Mouse (Mus musculus): ENCODE data around the gene Mybph. TPM values are rescaled to one million over a fixed set of nuclear protein-coding genes. Genes with fewer than 3 reads are reported as not detected.

The Mybph gene
- polyA plus RNA-seq, 1 experiment from 2014 or later = 0.27 TPM

DNA sequence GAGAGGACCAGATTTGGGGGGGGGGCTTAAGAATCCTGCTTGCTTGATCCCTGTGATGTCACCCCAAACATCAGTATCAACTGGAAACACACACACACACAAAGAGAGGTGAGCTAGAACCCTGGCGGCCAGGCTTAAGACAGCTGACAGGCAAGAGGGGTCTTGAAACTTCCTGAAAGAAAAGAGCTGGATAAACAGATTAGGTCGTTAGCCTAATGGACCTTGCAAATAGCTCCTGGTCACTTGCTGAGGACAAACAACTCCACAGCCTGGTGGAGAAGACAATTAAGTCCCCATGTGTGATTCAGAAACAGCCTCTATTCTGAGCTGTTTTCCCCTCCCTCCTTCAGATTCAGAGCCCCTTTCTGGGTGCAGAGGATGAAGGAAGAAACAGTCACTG, 18.4 kb downstream of the Mybph start:
- Histone ChIP-seq H3K9me3 (ENCODE audit: control insufficient read depth, low read length) (no peaks in the 10 kb centered on the region), H3K4me3 (ENCODE audit: low read length) (no peak overlapping the region), H3K27ac (ENCODE audit: low read depth, low read length) (peak overlapping the region; percentile 57), H3K27me3 (ENCODE audit: control insufficient read depth, insufficient read depth, low read length) (no peaks in the 10 kb centered on the region), H3K4me2 (replicated peaks; ENCODE audit: low read depth, low read length) (no peak overlapping the region), H3K36me3 (ENCODE audit: control insufficient read depth, insufficient read depth, low read length) (no peaks in the 10 kb centered on the region), H3K9ac (ENCODE audit: low read depth, low read length) (no peak overlapping the region), H3K4me1 (ENCODE audit: control insufficient read depth, insufficient read depth, low read length) (peaks cover 30% of the 10 kb centered on the region)
- peak; percentile 40 for ATAC-seq (ENCODE audit: low FRiP score, low TSS enrichment)
- 0% methylated on average over 2 of the region's 2 CpGs for WGBS

DNA sequence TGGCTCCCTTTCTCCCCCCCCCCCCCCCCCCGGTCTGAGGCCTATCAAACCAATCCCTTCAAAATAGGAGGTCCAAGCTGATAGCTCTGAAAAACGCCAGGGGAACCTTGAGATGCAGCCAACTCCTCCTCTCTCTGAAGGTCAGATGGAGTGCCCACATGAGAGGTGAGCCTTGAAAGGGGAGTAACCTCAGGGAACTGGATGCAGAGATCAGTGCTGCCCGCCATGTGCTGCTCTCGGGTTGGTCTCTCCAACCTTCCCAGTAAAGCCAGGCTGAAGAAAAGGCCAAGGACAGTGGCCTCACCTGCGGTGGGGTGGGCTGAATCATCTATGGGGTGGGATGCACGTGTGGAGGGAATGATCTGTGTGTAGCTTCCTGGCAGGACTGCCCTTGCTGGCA, 19.1 kb downstream of the Mybph start:
- no peak overlapping the region for H3K4me3 ChIP-seq (ENCODE audit: low read length)
- ATAC-seq (ENCODE audit: low FRiP score, low TSS enrichment) = no peak
- H3K4me2 ChIP-seq (replicated peaks; ENCODE audit: low read depth, low read length) = no peak overlapping the region
- no peak overlapping the region for H3K27ac ChIP-seq (ENCODE audit: low read depth, low read length)
- H3K4me1 ChIP-seq (ENCODE audit: control insufficient read depth, insufficient read depth, low read length) = peaks cover 30% of the 10 kb centered on the region
- 69% methylated on average over 6 of the region's 6 CpGs for WGBS
- H3K9me3 ChIP-seq (ENCODE audit: control insufficient read depth, low read length) = no peaks in the 10 kb centered on the region
- no peaks in the 10 kb centered on the region for H3K27me3 ChIP-seq (ENCODE audit: control insufficient read depth, insufficient read depth, low read length)
- no peaks in the 10 kb centered on the region for H3K36me3 ChIP-seq (ENCODE audit: control insufficient read depth, insufficient read depth, low read length)
- H3K9ac ChIP-seq (ENCODE audit: low read depth, low read length) = no peak overlapping the region

DNA sequence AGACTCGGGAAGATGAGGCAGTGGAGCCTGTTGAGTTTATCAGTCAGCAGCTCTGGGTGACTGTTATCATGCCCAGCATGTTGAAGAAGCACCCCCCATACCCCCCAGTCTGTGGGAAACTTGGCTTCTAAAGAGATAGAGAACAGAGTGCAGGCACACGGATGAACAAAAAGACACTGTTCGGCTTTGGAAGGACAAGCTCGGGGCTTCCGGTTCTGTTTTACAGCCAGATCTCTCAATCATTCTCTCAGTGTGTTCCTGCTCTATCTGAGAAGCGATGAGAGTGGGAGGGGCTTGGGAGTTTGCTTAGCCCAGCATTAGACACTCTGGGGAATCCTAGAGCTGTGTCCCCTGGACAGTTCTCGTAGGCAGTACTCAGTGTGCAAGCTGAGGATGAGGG, 20.2 kb downstream of the Mybph start:
- Histone ChIP-seq H3K4me1 (ENCODE audit: control insufficient read depth, insufficient read depth, low read length) (peaks cover 30% of the 10 kb centered on the region), H3K27me3 (ENCODE audit: control insufficient read depth, insufficient read depth, low read length) (no peaks in the 10 kb centered on the region), H3K9me3 (ENCODE audit: control insufficient read depth, low read length) (no peaks in the 10 kb centered on the region), H3K4me2 (replicated peaks; ENCODE audit: low read depth, low read length) (no peak overlapping the region), H3K4me3 (ENCODE audit: low read length) (no peak overlapping the region), H3K27ac (ENCODE audit: low read depth, low read length) (no peak overlapping the region), H3K9ac (ENCODE audit: low read depth, low read length) (no peak overlapping the region), H3K36me3 (ENCODE audit: control insufficient read depth, insufficient read depth, low read length) (no peaks in the 10 kb centered on the region)
- WGBS = 59% methylated on average over 7 of the region's 7 CpGs
- ATAC-seq (ENCODE audit: low FRiP score, low TSS enrichment) = no peak

DNA sequence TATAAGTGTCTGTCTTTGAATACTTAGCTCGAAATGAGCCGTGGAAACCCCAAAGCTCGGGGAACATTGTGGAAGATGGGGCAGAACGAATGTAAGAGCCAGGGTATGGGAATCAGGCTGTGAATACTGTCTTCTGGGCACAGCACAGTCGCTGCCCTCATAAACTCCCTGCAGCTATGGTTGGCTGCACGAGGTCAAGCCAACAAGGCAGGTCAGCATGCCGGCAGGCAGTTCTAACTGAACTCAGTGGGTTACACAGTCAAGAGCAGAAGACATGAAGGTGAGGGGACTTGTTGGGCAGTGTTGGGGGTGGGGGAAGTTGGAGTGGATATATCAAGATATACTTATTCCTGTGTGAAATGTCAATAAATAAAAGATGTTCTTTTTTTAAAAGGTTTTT, 21.8 kb downstream of the Mybph start:
- 38% methylated on average over 7 of the region's 7 CpGs for WGBS
- Histone ChIP-seq H3K27me3 (ENCODE audit: control insufficient read depth, insufficient read depth, low read length) (no peaks in the 10 kb centered on the region), H3K9me3 (ENCODE audit: control insufficient read depth, low read length) (no peaks in the 10 kb centered on the region), H3K4me3 (ENCODE audit: low read length) (no peak overlapping the region), H3K4me1 (ENCODE audit: control insufficient read depth, insufficient read depth, low read length) (peaks cover 30% of the 10 kb centered on the region), H3K36me3 (ENCODE audit: control insufficient read depth, insufficient read depth, low read length) (no peaks in the 10 kb centered on the region), H3K27ac (ENCODE audit: low read depth, low read length) (no peak overlapping the region), H3K9ac (ENCODE audit: low read depth, low read length) (no peak overlapping the region), H3K4me2 (replicated peaks; ENCODE audit: low read depth, low read length) (no peak overlapping the region)
- ATAC-seq (ENCODE audit: low FRiP score, low TSS enrichment) = peak; percentile 26; the same call in 1 of the 2 replicates

DNA sequence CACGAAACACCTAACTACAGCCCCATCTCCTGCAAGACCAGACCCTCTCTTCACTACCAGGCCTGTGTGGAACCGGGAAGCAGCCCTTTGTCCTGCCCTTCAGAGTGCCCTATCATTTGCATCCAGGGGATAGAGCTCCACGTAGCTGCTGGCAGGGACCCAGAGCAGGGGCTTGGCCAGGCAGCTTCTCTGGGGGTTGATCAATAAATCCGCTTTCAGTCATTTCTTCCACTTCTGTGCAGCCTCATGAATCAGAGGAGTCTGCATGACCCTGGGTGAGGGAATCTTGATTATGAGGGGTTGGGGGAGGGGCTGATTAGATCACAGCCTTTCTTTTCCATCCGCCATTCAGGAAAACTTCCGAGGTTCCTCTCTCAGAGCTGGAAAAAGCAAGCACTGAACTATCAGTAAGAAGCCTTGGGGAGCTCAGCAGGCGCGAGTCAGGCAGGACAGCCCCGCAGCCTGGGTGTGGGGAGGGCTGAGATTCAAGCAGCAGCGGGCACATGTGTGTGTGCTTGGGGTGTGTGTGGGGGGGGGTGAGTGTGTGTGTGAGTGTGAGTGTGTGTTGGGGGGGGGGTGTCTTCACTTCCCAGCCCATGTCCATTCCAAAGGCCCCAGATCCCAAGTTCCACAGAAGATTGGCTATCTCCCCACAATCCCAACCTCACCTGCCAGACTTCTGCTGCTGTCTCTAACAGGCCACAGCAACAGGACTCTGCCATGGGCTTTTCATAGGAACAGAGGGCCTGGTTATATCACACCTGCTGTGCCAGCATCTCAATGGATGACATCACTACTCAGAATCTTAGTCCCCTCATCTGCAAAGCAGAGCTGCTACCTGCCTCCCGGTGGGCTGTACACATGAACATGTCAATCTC, 22.7 kb downstream of the Mybph start:
- no peak overlapping the region for H3K27ac ChIP-seq (ENCODE audit: low read depth, low read length)
- H3K4me1 ChIP-seq (ENCODE audit: control insufficient read depth, insufficient read depth, low read length) = peaks cover 26% of the 10 kb centered on the region
- no peak overlapping the region for H3K9ac ChIP-seq (ENCODE audit: low read depth, low read length)
- 41% methylated on average over 11 of the region's 11 CpGs for WGBS
- H3K4me2 ChIP-seq (replicated peaks; ENCODE audit: low read depth, low read length) = no peak overlapping the region
- ATAC-seq (ENCODE audit: low FRiP score, low TSS enrichment) = no peak
- no peaks in the 10 kb centered on the region for H3K27me3 ChIP-seq (ENCODE audit: control insufficient read depth, insufficient read depth, low read length)
- H3K36me3 ChIP-seq (ENCODE audit: control insufficient read depth, insufficient read depth, low read length) = no peaks in the 10 kb centered on the region
- no peaks in the 10 kb centered on the region for H3K9me3 ChIP-seq (ENCODE audit: control insufficient read depth, low read length)
- no peak overlapping the region for H3K4me3 ChIP-seq (ENCODE audit: low read length)

DNA sequence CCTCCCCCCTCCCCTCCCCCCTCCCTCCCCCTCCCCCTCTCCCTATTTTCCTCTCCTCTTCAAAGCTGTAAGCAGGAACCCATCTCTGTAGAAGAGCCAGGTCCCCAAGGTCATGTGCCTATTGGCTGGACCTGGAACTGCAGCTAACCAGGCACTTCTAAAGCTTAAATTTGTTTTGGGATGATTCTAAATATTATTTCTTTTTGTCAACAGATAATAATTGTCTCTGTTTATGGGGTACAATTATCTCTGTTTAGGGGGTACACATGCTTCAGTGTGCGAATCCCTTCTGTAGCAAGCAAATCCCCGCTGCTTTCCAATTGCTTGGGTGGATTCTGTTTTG, 23.4 kb downstream of the Mybph start:
- H3K36me3 ChIP-seq (ENCODE audit: control insufficient read depth, insufficient read depth, low read length) = no peaks in the 10 kb centered on the region
- WGBS = 90% methylated on average over 2 of the region's 2 CpGs
- no peak overlapping the region for H3K9ac ChIP-seq (ENCODE audit: low read depth, low read length)
- no peak overlapping the region for H3K4me3 ChIP-seq (ENCODE audit: low read length)
- H3K4me1 ChIP-seq (ENCODE audit: control insufficient read depth, insufficient read depth, low read length) = peaks cover 20% of the 10 kb centered on the region
- H3K9me3 ChIP-seq (ENCODE audit: control insufficient read depth, low read length) = no peaks in the 10 kb centered on the region
- H3K4me2 ChIP-seq (replicated peaks; ENCODE audit: low read depth, low read length) = no peak overlapping the region
- no peak overlapping the region for H3K27ac ChIP-seq (ENCODE audit: low read depth, low read length)
- ATAC-seq (ENCODE audit: low FRiP score, low TSS enrichment) = no peak
- no peaks in the 10 kb centered on the region for H3K27me3 ChIP-seq (ENCODE audit: control insufficient read depth, insufficient read depth, low read length)

DNA sequence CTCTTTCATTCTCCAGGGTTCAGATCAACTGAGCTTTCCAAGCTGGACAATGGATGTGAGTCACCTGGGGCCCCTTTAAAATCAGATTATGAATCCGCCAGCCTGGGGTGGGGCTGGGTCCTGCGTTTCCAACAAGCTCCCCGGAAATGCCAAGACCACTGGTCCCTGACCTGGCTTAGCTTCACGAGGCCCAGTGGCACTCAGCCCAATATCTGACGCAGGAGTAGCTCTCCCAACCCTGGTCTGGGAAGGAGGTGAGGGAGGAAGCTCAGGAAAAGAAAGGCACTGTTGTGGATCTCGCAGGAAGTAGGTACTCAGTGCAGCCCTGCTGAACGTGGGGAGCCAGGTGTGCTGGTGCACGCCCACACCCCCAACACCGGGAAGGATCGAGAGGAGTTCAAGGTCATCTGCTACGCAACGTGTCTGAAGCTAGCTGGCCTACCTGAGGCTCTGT, 23.8 kb downstream of the Mybph start:
- no peaks in the 10 kb centered on the region for H3K9me3 ChIP-seq (ENCODE audit: control insufficient read depth, low read length)
- no peak overlapping the region for H3K4me3 ChIP-seq (ENCODE audit: low read length)
- H3K27ac ChIP-seq (ENCODE audit: low read depth, low read length) = no peak overlapping the region
- no peaks in the 10 kb centered on the region for H3K36me3 ChIP-seq (ENCODE audit: control insufficient read depth, insufficient read depth, low read length)
- peaks cover 16% of the 10 kb centered on the region for H3K4me1 ChIP-seq (ENCODE audit: control insufficient read depth, insufficient read depth, low read length)
- H3K9ac ChIP-seq (ENCODE audit: low read depth, low read length) = no peak overlapping the region
- no peak overlapping the region for H3K4me2 ChIP-seq (replicated peaks; ENCODE audit: low read depth, low read length)
- no peaks in the 10 kb centered on the region for H3K27me3 ChIP-seq (ENCODE audit: control insufficient read depth, insufficient read depth, low read length)
- ATAC-seq (ENCODE audit: low FRiP score, low TSS enrichment) = peak; percentile 37; the same call in 1 of the 2 replicates
- 52% methylated on average over 12 of the region's 12 CpGs for WGBS

DNA sequence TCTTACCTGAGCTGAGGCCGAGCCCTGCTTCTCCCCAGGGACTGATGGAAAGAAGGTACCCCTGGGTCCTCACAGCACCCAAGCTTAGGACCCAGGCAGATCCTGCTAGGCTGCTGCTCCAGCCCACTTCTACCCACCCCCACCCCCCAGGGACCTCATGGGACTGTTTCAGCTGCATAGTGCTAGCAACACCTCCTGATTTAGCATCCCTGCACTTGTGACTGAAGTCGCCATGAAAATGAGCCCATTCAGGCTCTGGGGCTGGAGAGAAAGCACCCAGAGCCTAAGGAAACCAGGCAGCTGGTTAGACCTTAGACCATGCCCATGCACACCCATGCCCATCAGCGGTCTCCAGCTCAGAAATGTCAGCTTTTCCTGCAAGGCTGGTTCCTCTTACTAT, 24.7 kb downstream of the Mybph start:
- Histone ChIP-seq H3K9me3 (ENCODE audit: control insufficient read depth, low read length) (no peaks in the 10 kb centered on the region), H3K27me3 (ENCODE audit: control insufficient read depth, insufficient read depth, low read length) (no peaks in the 10 kb centered on the region), H3K4me2 (replicated peaks; ENCODE audit: low read depth, low read length) (no peak overlapping the region), H3K4me1 (ENCODE audit: control insufficient read depth, insufficient read depth, low read length) (peaks cover 8% of the 10 kb centered on the region; the same call in 1 of the 2 replicates), H3K4me3 (ENCODE audit: low read length) (no peak overlapping the region), H3K9ac (ENCODE audit: low read depth, low read length) (no peak overlapping the region), H3K27ac (ENCODE audit: low read depth, low read length) (no peak overlapping the region; the same call in 1 of the 2 replicates), H3K36me3 (ENCODE audit: control insufficient read depth, insufficient read depth, low read length) (no peaks in the 10 kb centered on the region)
- 77% methylated on average over 3 of the region's 3 CpGs for WGBS
- ATAC-seq (ENCODE audit: low FRiP score, low TSS enrichment) = no peak

DNA sequence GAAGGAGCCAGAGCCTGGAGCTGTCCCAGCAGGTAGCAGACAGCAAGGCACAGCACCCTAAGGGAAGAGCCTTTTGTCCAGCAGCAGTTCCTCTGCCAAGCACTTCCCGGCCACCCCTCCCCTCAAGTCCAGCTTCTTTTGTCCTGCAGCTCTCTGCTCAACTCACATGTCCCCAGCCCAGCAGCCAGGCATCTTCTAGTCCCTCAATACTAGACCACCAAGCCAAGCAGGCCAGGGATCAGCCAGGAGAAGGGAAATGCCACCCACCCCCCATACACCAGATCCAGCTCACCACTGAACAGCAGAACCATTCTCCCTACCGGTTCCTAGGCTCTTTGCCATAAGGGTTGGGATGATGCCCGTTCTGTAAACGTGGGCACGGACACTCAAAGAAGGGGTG, 26.4 kb downstream of the Mybph start:
- Histone ChIP-seq H3K4me2 (replicated peaks; ENCODE audit: low read depth, low read length) (no peak overlapping the region), H3K27me3 (ENCODE audit: control insufficient read depth, insufficient read depth, low read length) (no peaks in the 10 kb centered on the region), H3K9ac (ENCODE audit: low read depth, low read length) (no peak overlapping the region), H3K9me3 (ENCODE audit: control insufficient read depth, low read length) (no peaks in the 10 kb centered on the region), H3K4me3 (ENCODE audit: low read length) (no peak overlapping the region), H3K27ac (ENCODE audit: low read depth, low read length) (no peak overlapping the region), H3K4me1 (ENCODE audit: control insufficient read depth, insufficient read depth, low read length) (peaks cover 8% of the 10 kb centered on the region; the same call in 1 of the 2 replicates), H3K36me3 (ENCODE audit: control insufficient read depth, insufficient read depth, low read length) (no peaks in the 10 kb centered on the region)
- WGBS = 86% methylated on average over 5 of the region's 5 CpGs
- ATAC-seq (ENCODE audit: low FRiP score, low TSS enrichment) = no peak
